Mouse (Mus musculus) neural tube, embryonic 11.5 days (tissue): ENCODE measurements around the gene Nwd1. TPM values are rescaled to one million over a fixed set of nuclear protein-coding genes. Genes with fewer than 3 reads are reported as not detected.
"Not testable (repeated sequence)": the region's sequence is repeated elsewhere in the genome, so short reads cannot be mapped to it uniquely, and the experiment has no call there.

Experiments
- ATAC-seq: fragments of 200-750 bp; cut with Nextera tagmentation; 2 replicates; pipeline ENCODE4 v1.8.0; 2017; ENCODE audit warnings: moderate number of reproducible peaks, mild to moderate bottlenecking, moderate TSS enrichment, moderate library complexity; ENCODE audit not compliant: insufficient read depth, low FRiP score, low TSS enrichment
- DNase-seq: peaks from one replicate; pipeline ENCODE4 v3.0.0-alpha.2; 2015; ENCODE audit warnings: low spot score
- H3K27ac ChIP-seq: fragments of 300-500 bp; sonication (generic); 2 replicates; pipeline ENCODE4 v1.5.1; 2014; ENCODE audit warnings: low read depth, mild to moderate bottlenecking, low read length
- H3K27me3 ChIP-seq: fragments of 300-500 bp; sonication (generic); 2 replicates; pipeline ENCODE4 v1.6.1; 2014; ENCODE audit warnings: mild to moderate bottlenecking, low read length, mixed read lengths; ENCODE audit not compliant: control insufficient read depth, insufficient read depth
- H3K36me3 ChIP-seq: fragments of 300-500 bp; sonication (generic); 2 replicates; pipeline ENCODE4 v1.6.1; 2014; ENCODE audit warnings: mild to moderate bottlenecking, low read length, moderate library complexity, mixed read lengths; ENCODE audit not compliant: control insufficient read depth, insufficient read depth
- H3K4me1 ChIP-seq: fragments of 300-500 bp; sonication (generic); 2 replicates; pipeline ENCODE4 v1.6.1; 2014; ENCODE audit warnings: low read length, mixed read lengths; ENCODE audit not compliant: control insufficient read depth, insufficient read depth
- H3K4me2 ChIP-seq: fragments of 300-500 bp; sonication (generic); 2 replicates; pipeline ENCODE4 v1.6.1; 2014; ENCODE audit warnings: low read depth, mild to moderate bottlenecking, moderate library complexity
- H3K4me3 ChIP-seq: fragments of 300-500 bp; sonication (generic); 2 replicates; pipeline ENCODE4 v1.5.1; 2014; ENCODE audit warnings: low read depth, low read length
- H3K9ac ChIP-seq: fragments of 300-500 bp; sonication (generic); 2 replicates; pipeline ENCODE4 v1.6.1; 2014; ENCODE audit warnings: mild to moderate bottlenecking, low read length
- H3K9me3 ChIP-seq: fragments of 300-500 bp; sonication (generic); 2 replicates; pipeline ENCODE4 v1.6.1; 2016; ENCODE audit warnings: low read length; ENCODE audit not compliant: control insufficient read depth
- WGBS: fragments of 180-500 bp; shearing (Covaris S2); extraction: QIAGEN DNeasy Blood & Tissue Kit; methylation state at CpG from one replicate; pipeline ENCODE4 v1.1.7; 2014; 5-methylcytosine and 5-hydroxymethylcytosine counted together
- polyA plus RNA-seq: library from polyadenylated mRNA; unstranded; fragments of >200 nt; fragmentation: Nextera tagmentation; extraction: Ambion mirVana; gene quantifications from 2 replicates; pipeline ENCODE4 v1.2.1, GENCODE M21; 2014

Gene Nwd1
- polyA plus RNA-seq, 1 experiment from 2014 or later = 0.12 TPM

DNA sequence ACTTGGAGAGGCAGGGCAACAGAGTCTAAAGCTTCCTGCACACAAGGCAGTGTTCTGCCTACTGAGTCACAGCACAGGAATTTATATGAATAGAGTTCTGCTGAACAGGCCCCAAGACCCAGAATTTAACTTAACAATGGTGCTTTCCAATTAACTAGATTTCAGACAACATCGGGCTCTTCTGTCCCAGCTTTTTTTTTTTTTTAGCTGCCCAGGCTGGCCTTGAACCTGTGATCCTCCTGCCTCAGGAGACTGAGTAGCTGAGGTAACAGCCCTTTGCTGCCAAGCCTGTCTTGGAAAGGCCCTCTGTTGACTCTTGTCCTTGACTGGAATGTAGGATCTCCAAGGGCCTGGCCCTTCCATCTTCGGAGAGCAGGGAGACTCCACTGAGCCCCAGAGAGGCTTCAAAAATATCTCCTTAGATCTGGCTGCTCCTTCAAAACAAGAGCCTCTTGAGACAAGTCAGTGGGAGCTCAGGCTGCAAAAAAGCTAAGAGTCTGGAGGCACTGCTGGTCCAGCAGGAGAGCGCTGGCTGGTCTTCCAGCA is 17.7 kb downstream of the Nwd1 start:
- ATAC-seq (no peak), DNase-seq (no peak)
- Histone ChIP-seq H3K36me3 (no peaks in the 10 kb centered on the region), H3K4me1 (no peaks in the 10 kb centered on the region), H3K27ac (no peak overlapping the region), H3K27me3 (no peaks in the 10 kb centered on the region), H3K4me2 (no peak overlapping the region), H3K9me3 (no peaks in the 10 kb centered on the region), H3K4me3 (no peak overlapping the region), H3K9ac (no peak overlapping the region)
- WGBS = 81% methylated on average over 3 of the region's 3 CpGs

DNA sequence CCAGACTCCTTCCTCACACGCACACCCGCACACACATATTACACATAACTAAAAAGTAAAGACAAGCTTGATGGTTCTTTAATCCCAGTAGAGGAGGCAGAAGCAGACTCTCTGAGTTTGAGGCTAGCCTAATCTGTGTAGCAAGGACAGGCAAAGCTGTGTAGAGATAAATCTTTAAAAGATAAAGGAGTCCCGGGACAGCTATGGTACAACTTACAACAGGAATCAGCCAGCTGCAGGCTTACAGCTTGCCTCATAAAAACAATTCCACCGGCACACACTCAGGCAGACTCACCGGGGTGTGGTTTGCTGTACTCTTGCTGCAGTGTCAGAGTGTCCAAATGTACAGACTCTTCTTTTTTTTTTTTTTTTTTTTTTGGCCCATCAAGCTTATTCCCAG is 18.2 kb downstream of the Nwd1 start:
- WGBS = 78% methylated on average over 5 of the region's 5 CpGs
- Histone ChIP-seq H3K27ac (no peak overlapping the region), H3K4me3 (no peak overlapping the region), H3K27me3 (no peaks in the 10 kb centered on the region), H3K36me3 (no peaks in the 10 kb centered on the region), H3K9ac (no peak overlapping the region), H3K4me2 (no peak overlapping the region), H3K9me3 (no peaks in the 10 kb centered on the region), H3K4me1 (no peaks in the 10 kb centered on the region)
- ATAC-seq (no peak), DNase-seq (no peak)

DNA sequence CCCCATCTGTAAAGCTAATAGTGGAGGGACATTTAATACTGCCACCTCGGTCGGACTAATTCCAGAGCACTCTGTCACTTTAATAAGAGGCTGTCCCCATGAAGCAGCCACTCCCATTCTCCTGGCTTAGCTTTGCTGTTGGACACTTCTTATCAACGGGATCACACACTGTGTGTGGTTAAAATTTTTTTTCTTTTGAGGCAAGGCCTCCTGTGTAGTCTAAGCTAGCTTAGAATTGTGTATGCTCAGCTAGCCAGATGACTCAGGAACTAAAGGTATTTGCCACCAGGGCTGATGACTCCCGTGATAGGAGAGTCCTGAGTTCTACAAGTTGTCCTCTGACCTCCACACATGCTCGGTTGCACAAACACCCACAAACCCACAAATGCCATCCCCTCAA is 18.9 kb downstream of the Nwd1 start:
- ATAC-seq (no peak), DNase-seq (no peak)
- Histone ChIP-seq H3K27ac (no peak overlapping the region), H3K4me1 (no peaks in the 10 kb centered on the region), H3K9me3 (no peaks in the 10 kb centered on the region), H3K4me2 (no peak overlapping the region), H3K9ac (no peak overlapping the region), H3K4me3 (no peak overlapping the region), H3K36me3 (no peaks in the 10 kb centered on the region), H3K27me3 (no peaks in the 10 kb centered on the region)
- 82% methylated on average over 5 of the region's 5 CpGs for WGBS

DNA sequence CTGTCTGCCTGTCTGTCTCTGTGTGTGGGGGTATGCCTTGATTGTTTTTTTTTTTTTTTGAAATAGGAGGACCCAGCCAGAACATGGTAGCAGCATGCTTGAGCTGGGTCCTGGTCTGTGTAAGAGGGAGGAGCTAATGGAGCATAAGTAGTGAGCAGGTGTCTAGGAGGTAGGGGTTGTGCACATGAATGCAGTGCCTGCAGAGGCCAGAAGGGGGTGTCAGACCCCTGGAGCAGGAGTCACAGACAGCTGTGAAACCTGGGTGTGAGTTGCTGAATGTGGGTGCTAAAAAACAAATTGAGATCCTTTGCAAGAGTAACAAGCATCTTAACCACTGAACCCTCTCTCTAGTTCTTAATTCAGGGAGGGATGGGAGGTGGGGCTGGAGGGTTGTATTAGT is 22.4 kb downstream of the Nwd1 start:
- DNase-seq (no peak), ATAC-seq (no peak)
- no peak overlapping the region for H3K27ac ChIP-seq
- no peaks in the 10 kb centered on the region for H3K36me3 ChIP-seq
- no peak overlapping the region for H3K4me3 ChIP-seq
- H3K4me1 ChIP-seq = no peaks in the 10 kb centered on the region
- H3K9ac ChIP-seq = no peak overlapping the region
- no peaks in the 10 kb centered on the region for H3K27me3 ChIP-seq
- no peaks in the 10 kb centered on the region for H3K9me3 ChIP-seq
- H3K4me2 ChIP-seq = no peak overlapping the region

DNA sequence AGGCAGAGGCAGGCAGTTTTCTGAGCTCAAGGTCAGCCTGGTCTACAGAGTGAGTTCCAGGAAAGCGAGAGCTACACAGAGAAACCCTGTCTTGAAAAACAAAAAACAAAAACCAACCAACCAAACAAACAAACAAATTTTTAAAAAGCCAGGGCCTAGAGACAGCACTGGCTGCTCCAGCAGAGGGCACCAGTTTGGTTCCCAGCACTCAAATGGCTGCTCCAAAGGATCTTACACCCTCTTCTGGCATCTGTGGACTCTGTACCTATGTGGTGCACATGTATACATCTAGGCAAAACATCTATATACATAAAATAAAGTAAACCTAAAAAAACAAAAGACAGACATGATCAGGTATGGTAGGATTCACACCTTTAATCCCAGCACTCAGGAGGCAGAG is 26.3 kb downstream of the Nwd1 start:
- H3K27ac ChIP-seq = no peak overlapping the region
- ATAC-seq = no peak
- DNase-seq = no peak
- H3K9me3 ChIP-seq = no peaks in the 10 kb centered on the region
- whole genome bisulfite sequencing = 74% methylated on average over 1 of the region's 1 CpGs
- no peaks in the 10 kb centered on the region for H3K4me1 ChIP-seq
- no peaks in the 10 kb centered on the region for H3K36me3 ChIP-seq
- no peak overlapping the region for H3K4me3 ChIP-seq
- no peak overlapping the region for H3K9ac ChIP-seq
- H3K4me2 ChIP-seq = no peak overlapping the region
- H3K27me3 ChIP-seq = no peaks in the 10 kb centered on the region

DNA sequence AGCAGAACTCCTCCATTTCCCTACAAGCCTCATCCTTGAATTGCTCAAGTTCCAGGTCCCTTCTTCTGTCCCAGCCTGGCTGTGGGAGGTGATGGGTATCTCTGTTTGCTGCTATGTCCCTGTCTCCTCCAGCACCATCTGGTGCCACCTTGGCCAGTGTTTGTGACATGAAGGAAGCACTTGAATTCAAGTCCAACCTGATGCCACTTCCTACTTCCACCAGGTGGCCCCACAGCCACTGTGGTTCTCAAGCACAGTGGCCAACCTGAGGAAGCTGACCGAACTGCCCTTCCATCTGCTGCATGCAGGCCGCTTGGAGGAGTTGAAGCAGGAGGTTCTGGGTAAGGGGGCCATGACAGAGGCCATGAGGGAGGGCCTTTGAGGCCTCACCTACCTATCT is 27.7 kb downstream of the Nwd1 start:
- no peak for DNase-seq
- no peak for ATAC-seq
- Histone ChIP-seq H3K4me2 (no peak overlapping the region), H3K9ac (no peak overlapping the region), H3K36me3 (no peaks in the 10 kb centered on the region), H3K27ac (no peak overlapping the region), H3K4me1 (no peaks in the 10 kb centered on the region), H3K9me3 (no peaks in the 10 kb centered on the region), H3K4me3 (no peak overlapping the region), H3K27me3 (no peaks in the 10 kb centered on the region)
- 67% methylated on average over 2 of the region's 2 CpGs for WGBS

DNA sequence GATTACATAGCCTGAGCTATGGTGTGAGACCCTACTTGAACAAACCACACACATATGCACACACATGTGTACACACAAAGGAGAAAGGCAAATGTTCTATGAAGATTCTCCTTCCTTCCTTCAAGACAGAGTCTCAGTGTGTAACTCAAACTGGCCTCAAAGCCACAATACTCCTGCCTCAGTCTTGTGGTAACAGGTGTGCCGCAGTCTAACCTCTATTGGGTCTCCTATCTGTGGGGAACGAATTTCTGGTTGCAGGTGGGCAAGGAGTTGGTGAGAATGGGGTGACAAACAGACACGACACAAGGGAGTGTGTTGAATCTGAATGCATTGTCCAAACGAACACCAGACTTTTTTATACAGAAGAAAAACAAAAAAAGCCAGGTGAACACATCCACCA is 29.9 kb downstream of the Nwd1 start:
- ATAC-seq = no peak
- 56% methylated on average over 4 of the region's 4 CpGs for WGBS

DNA sequence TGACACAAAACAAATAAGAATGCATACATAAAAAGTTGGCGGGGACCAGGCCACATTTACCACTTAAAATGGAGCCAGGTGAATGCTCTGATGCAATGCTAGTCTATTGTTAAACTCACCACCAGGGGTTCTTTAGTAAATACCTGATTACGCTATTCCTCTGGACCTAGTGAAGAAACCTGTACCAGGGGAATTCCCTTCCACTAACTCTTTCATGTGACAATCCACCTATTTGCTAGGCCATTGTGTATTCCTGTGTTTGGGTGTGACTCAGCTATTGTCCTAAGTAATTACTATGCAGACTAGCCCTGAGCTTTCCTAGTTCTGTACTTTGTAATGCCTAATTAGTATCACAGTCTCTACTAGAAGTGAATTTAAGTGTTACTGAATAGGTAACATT is 30.3 kb downstream of the Nwd1 start:
- H3K4me2 ChIP-seq, H3K27me3 ChIP-seq, ATAC-seq, H3K9me3 ChIP-seq, H3K36me3 ChIP-seq, DNase-seq, H3K9ac ChIP-seq, H3K4me3 ChIP-seq, H3K4me1 ChIP-seq, H3K27ac ChIP-seq: not testable (repeated sequence)
- 55% methylated on average over 2 of the region's 2 CpGs for WGBS

More for the DNA sequence above, 29.9 kb downstream of the Nwd1 start:
- Histone ChIP-seq H3K4me1 (no peaks in the 10 kb centered on the region), H3K4me2 (no peak overlapping the region), H3K4me3 (no peak overlapping the region), H3K27me3 (no peaks in the 10 kb centered on the region), H3K9me3 (no peaks in the 10 kb centered on the region), H3K9ac (no peak overlapping the region), H3K36me3 (no peaks in the 10 kb centered on the region), H3K27ac (no peak overlapping the region)
- no peak for DNase-seq

DNA sequence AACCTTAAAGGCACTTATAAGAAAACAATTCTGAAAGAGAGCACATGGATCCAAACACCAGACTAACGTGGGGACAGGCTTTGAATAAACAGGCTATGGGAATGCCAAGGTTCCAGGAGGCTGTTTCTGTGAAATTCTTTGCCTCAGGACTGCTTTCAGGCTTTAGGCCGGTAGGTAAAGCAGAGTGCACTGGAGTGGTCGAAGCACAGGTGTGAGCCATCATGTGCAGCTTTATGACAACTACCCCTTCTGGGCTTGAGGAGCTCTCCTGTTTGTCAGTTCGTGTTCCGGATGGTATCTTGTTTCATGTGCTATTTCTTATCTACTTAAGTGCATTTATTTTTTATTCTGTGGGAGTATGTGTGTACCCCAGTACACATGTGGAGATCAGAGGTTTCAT is 30.8 kb downstream of the Nwd1 start:
- H3K4me2 ChIP-seq = no peak overlapping the region
- no peak overlapping the region for H3K9ac ChIP-seq
- ATAC-seq (no peak), DNase-seq (no peak)
- H3K36me3 ChIP-seq = no peaks in the 10 kb centered on the region
- no peaks in the 10 kb centered on the region for H3K4me1 ChIP-seq
- no peak overlapping the region for H3K27ac ChIP-seq
- no peak overlapping the region for H3K4me3 ChIP-seq
- H3K9me3 ChIP-seq = no peaks in the 10 kb centered on the region
- no peaks in the 10 kb centered on the region for H3K27me3 ChIP-seq
- WGBS = 71% methylated on average over 5 of the region's 5 CpGs
